Comparison of ENCODE assay signal across 10 mouse cellular contexts in the genomic region with DNA sequence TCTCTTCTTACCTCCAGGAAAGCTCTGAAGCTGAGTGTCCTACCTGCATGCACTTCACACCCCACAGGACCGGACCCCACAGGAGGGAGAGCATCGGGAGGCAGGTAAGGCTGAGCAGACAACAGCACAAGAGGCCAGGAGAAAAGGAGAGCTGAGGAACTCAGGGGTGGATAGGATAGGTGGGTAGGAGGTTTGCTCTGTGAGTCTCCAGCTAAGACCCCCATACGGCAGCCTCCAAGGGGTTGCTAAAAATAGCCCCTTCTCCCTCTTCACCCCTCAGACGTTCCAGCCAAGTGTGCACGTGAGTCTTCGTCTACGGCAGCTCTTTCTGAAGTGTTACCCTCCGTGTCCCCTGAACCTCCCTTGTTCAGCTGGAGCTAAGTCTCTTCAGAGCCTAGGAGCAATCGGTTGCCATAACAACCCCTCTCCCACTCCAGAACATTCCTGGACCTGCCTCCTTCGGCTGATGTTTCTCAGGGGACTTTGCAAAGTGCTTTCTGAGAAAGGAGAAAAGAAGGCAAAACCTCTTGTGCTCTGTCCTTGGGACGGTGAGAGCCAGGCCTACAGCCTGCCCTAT.
DNase-seq lines count a peak whose midpoint lies in the region; ATAC-seq lines count a peak whose summit lies in the region.
"Had no signal": no experiment of that assay in that cellular context is flagged by ENCODE, and none has a peak within 500 bp of the region (broad histone marks: within the 10 kb centered on the region; RNA-seq: fewer than 3 reads in every experiment).

No protein-coding gene starts in this region.

- peak overlapping the region; percentile 48; the same call in 1 of the 2 replicates for H3K27ac ChIP-seq in embryonic facial prominence, embryonic 10.5 days (replicated peaks)
- no peak overlapping the region for H3K27ac ChIP-seq in hindbrain, embryonic 14.5 days
- peak overlapping the region; percentile 45; the same call in 1 of the 2 replicates for H3K27ac ChIP-seq in midbrain, embryonic 16.5 days (ENCODE audit: low read length)
- no peak overlapping the region for H3K27ac ChIP-seq in liver, embryonic 11.5 days (ENCODE audit: low read depth, low read length)
- H3K27ac ChIP-seq: intestine, embryonic 15.5 days had no signal

- H3K27me3 ChIP-seq in embryonic facial prominence, embryonic 10.5 days (replicated peaks; ENCODE audit: low read depth, poor library complexity, severe bottlenecking), result no peaks in the 10 kb centered on the region
- H3K27me3 ChIP-seq in hindbrain, embryonic 14.5 days (ENCODE audit: control insufficient read depth, insufficient read depth, low read length), result no peaks in the 10 kb centered on the region
- H3K27me3 ChIP-seq in midbrain, embryonic 16.5 days (ENCODE audit: control insufficient read depth, insufficient read depth, low read depth, low read length), result no peaks in the 10 kb centered on the region
- no peaks in the 10 kb centered on the region for H3K27me3 ChIP-seq in liver, embryonic 11.5 days (replicated peaks; ENCODE audit: control insufficient read depth, insufficient read depth, low read length)
- H3K27me3 ChIP-seq: intestine, embryonic 15.5 days had no signal

- no peaks in the 10 kb centered on the region for H3K36me3 ChIP-seq in embryonic facial prominence, embryonic 10.5 days (replicated peaks)
- no peaks in the 10 kb centered on the region for H3K36me3 ChIP-seq in hindbrain, embryonic 14.5 days (replicated peaks; ENCODE audit: control insufficient read depth, insufficient read depth)
- no peaks in the 10 kb centered on the region for H3K36me3 ChIP-seq in midbrain, embryonic 16.5 days (ENCODE audit: control insufficient read depth, insufficient read depth, low read length)
- H3K36me3 ChIP-seq in liver, embryonic 11.5 days (ENCODE audit: control insufficient read depth, insufficient read depth, low read length), result no peaks in the 10 kb centered on the region
- H3K36me3 ChIP-seq: intestine, embryonic 15.5 days had no signal

- DNase-seq in brain, adult 2 months (ENCODE audit: low read depth, low spot score), result peak; percentile 86
- DNase-seq in embryonic facial prominence, embryonic 10.5 days (ENCODE audit: low spot score), result no peak
- peak; percentile 43 for DNase-seq in hindbrain, embryonic 14.5 days (ENCODE audit: low spot score)
- no peak for DNase-seq in liver, embryonic 11.5 days (ENCODE audit: low spot score)
- no peak for DNase-seq in gastrocnemius, postnatal 14 days
- DNase-seq in heart, adult 8-10 months (ENCODE audit: low spot score), result no peak
- no peak for DNase-seq in kidney, adult 18-20 months
- DNase-seq: lung, adult 2 months had no signal

- 76% methylated on average over 11 of the region's 11 CpGs for WGBS in embryonic facial prominence, embryonic 10.5 days
- 37% methylated on average over 11 of the region's 11 CpGs for WGBS in hindbrain, embryonic 14.5 days
- WGBS in midbrain, embryonic 16.5 days, result 31% methylated on average over 11 of the region's 11 CpGs
- WGBS in liver, embryonic 11.5 days, result 82% methylated on average over 11 of the region's 11 CpGs

- intact Hi-C loops in gastrocnemius, postnatal 14 days (cut with DNase I; ENCODE audit: low total_unique reads), result no loop called here

- H3K4me1 ChIP-seq in embryonic facial prominence, embryonic 10.5 days, result peaks cover 12% of the 10 kb centered on the region
- H3K4me1 ChIP-seq in hindbrain, embryonic 14.5 days (replicated peaks; ENCODE audit: control insufficient read depth, insufficient read depth, low read length), result peaks cover 23% of the 10 kb centered on the region
- peaks cover 16% of the 10 kb centered on the region for H3K4me1 ChIP-seq in midbrain, embryonic 16.5 days (ENCODE audit: control insufficient read depth, insufficient read depth, low read length)
- H3K4me1 ChIP-seq in liver, embryonic 11.5 days (replicated peaks; ENCODE audit: control insufficient read depth, insufficient read depth, low read length), result no peaks in the 10 kb centered on the region
- H3K4me1 ChIP-seq: intestine, embryonic 15.5 days had no signal

- no peak overlapping the region for H3K4me3 ChIP-seq in embryonic facial prominence, embryonic 10.5 days
- H3K4me3 ChIP-seq in hindbrain, embryonic 14.5 days (replicated peaks; ENCODE audit: low read length), result no peak overlapping the region
- no peak overlapping the region for H3K4me3 ChIP-seq in midbrain, embryonic 16.5 days (ENCODE audit: low read depth, low read length)
- H3K4me3 ChIP-seq in liver, embryonic 11.5 days (ENCODE audit: low read depth, low read length), result no peak overlapping the region
- H3K4me3 ChIP-seq: intestine, embryonic 15.5 days had no signal

- no peak overlapping the region for H3K9ac ChIP-seq in hindbrain, embryonic 14.5 days
- H3K9ac ChIP-seq in midbrain, embryonic 16.5 days (ENCODE audit: low read depth, low read length), result no peak overlapping the region
- no peak overlapping the region for H3K9ac ChIP-seq in liver, embryonic 11.5 days (ENCODE audit: low read depth, low read length)
- H3K9ac ChIP-seq: intestine, embryonic 15.5 days had no signal

- no peak overlapping the region for H3K4me2 ChIP-seq in hindbrain, embryonic 14.5 days (replicated peaks)
- no peak overlapping the region for H3K4me2 ChIP-seq in midbrain, embryonic 16.5 days (ENCODE audit: low read length)
- no peak overlapping the region for H3K4me2 ChIP-seq in liver, embryonic 11.5 days
- H3K4me2 ChIP-seq: intestine, embryonic 15.5 days had no signal

- ATAC-seq in hindbrain, embryonic 14.5 days (ENCODE audit: low FRiP score), result 0 out of 2 replicates have a peak, but pooled peaks have one; percentile 43
- peak; percentile 73 for ATAC-seq in midbrain, embryonic 16.5 days
- ATAC-seq in liver, embryonic 11.5 days (replicated peaks; ENCODE audit: low FRiP score), result no peak
- ATAC-seq: intestine, embryonic 15.5 days had no signal

- no peaks in the 10 kb centered on the region for H3K9me3 ChIP-seq in embryonic facial prominence, embryonic 10.5 days
- H3K9me3 ChIP-seq in hindbrain, embryonic 14.5 days (ENCODE audit: control insufficient read depth, low read length), result no peaks in the 10 kb centered on the region
- no peaks in the 10 kb centered on the region; the same call in 1 of the 2 replicates for H3K9me3 ChIP-seq in midbrain, embryonic 16.5 days (replicated peaks; ENCODE audit: control insufficient read depth, low read length, poor library complexity, severe bottlenecking)
- H3K9me3 ChIP-seq in liver, embryonic 11.5 days (ENCODE audit: control insufficient read depth, low read length), result no peaks in the 10 kb centered on the region
- H3K9me3 ChIP-seq: intestine, embryonic 15.5 days had no signal

Comparison
In these comparisons a context has a peak if more than half of its experiments do, and no peak if none do; other contexts are left out.
1. DNase-seq: peak in brain, adult 2 months (single experiment) and hindbrain, embryonic 14.5 days (single experiment); none in embryonic facial prominence, embryonic 10.5 days (single experiment), liver, embryonic 11.5 days (single experiment), gastrocnemius, postnatal 14 days (single experiment), heart, adult 8-10 months (single experiment) and kidney, adult 18-20 months (single experiment).
2. H3K27ac ChIP-seq: peak in embryonic facial prominence, embryonic 10.5 days (single experiment) and midbrain, embryonic 16.5 days (single experiment); none in hindbrain, embryonic 14.5 days (single experiment) and liver, embryonic 11.5 days (single experiment).